Mouse (Mus musculus) lung, postnatal 14 days (tissue): ENCODE data around the gene Fubp1.

Experiments used
- DNase-seq: peaks from one replicate; pipeline ENCODE4 v3.0.0; 2021

Fubp1 gene

GRCm38 (mm10) chr3:152239592-152239991 lies 29.4 kb downstream of the Fubp1 start:
- no peak for DNase-seq

GRCm38 (mm10) chr3:152241098-152241497 lies 30.9 kb downstream of the Fubp1 start:
- DNase-seq = no peak

GRCm38 (mm10) chr3:152243304-152243703 lies 33.1 kb downstream of the Fubp1 start:
- no peak for DNase-seq

- no peak for DNase-seq
These were observed 35.2 kb downstream of the Fubp1 start for GRCm38 (mm10) chr3:152245273-152245910.

DNA sequence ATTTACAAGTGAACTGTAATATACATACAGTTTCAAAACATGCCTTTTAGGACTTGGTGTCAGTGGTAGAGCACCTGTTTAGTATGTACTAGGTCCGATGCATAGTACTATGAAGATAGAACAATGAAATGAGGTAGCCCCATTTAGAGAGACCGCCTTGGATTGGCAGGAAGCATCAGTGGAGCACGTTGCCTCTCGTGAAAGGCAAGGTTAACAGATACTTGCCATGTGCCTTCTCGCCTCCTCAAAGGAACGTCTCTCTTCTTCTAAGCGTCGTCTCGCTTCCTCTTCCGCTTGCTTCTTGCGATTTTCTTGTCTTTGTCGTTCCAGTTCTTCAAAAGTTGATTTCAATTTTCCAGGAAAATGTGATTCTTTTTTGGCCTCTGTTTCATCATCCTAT lies 37.5 kb downstream of the Fubp1 start:
- no peak for DNase-seq

DNA sequence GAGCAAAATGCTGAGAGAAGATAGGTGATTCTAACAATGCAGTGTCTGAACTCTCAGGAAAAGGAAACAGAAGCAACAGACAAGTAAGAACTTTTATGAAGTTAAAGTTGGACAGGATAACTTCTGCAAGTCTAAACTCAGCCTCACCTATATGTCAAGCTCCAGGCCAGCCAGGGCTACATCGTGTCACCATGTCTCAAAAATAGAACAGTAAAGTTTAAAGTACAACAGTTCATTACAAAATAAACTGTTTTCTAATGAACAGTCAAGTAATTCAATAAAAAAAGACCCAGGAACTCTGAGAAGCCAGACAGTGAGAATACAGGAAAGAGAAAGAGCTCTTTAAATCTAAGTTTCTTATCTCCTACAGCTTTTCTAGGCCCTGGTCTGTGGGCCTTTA lies 40.3 kb downstream of the Fubp1 start:
- no peak for DNase-seq

DNA sequence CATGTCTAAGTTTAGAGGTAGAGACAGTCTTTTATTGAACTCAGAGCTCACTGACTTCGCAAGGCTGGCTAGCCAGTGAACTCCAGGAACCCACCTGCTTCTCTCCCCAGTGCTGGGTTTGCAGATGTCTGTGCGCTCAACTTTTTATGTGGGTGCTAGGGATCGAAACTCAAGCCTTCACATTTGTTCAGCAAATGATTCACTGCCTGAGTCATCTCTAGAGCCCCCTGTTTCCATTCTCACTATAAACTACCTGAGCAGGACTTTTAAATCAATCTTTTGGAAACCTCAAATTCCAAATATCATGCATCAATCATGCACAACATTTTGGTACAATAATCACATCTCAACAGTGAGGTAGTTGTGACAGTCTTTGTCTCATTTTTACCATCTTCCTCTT lies 47.3 kb downstream of the Fubp1 start:
- DNase-seq = no peak

DNA sequence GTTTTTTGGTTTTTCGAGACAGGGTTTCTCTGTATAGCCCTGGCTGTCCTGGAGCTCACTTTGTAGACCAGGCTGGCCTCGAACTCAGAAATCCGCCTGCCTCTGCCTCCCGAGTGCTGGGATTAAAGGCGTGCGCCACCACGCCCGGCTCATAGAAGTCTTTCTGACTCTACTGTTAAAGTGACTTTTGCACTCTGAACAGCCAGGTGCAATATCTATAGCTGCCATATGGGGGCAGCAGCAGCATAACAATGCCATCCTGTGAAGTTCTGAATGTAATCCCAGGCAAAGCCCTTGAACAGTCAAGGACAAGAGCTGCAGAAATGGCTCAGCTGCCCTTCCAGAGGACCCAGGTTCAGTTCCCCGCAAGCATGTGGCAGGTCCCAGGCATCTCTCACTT lies 49.2 kb downstream of the Fubp1 start:
- DNase-seq = peak; percentile 83

GRCm38 (mm10) chr3:152260362-152260761 lies 50.1 kb downstream of the Fubp1 start:
- no peak for DNase-seq

GRCm38 (mm10) chr3:152261436-152261835 lies 51.2 kb downstream of the Fubp1 start:
- no peak for DNase-seq

GRCm38 (mm10) chr3:152261948-152262347 lies 51.7 kb downstream of the Fubp1 start:
- peak; percentile 17 for DNase-seq

GRCm38 (mm10) chr3:152264374-152264773 lies 54.2 kb downstream of the Fubp1 start:
- DNase-seq = no peak

DNA sequence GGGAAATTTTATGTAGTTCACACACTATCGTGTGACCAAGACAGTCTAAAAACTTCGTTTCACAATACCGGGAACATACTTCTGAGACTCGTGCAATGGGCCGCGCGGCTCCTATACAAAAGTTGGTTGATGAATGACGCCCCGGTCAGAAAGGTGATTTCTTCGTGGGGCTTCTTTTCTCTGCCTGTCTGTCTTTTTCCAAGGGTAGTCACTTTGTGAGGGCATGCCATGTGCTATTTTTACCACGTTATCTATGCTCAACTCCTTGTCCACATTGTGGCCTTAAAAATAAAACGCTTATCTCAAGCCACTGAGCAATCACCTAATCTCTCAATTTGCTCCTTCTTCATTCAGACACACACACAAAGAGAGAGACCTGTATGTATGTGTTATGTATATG lies 54.6 kb downstream of the Fubp1 start:
- no peak for DNase-seq

GRCm38 (mm10) chr3:152265351-152266035 lies 55.3 kb downstream of the Fubp1 start:
- DNase-seq = peak; percentile 75

DNA sequence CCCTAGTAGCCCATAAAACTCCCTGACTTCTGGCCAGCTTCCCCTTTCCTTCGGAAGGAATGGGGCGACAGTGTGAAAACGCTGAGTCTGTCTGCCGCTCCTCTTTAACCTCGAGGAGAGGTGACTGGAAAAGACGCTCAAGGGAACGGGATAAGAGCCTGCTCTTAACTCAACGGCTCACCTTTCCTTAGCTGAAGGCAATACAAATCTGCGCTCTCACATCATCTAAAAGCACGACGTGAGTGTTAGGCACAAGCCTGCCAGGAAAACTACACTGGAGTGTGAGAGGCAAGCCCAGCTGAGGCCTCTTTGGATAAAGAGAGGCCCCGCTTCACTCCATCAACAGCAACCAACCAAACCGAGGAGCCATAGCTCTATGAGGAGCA lies 55.8 kb downstream of the Fubp1 start, which contains the start of gene Nexn:
Gene Nexn (minus strand): TSS at position 315 of the 386 bp plus-strand sequence.
- DNase-seq = no peak

- DNase-seq = no peak
These were observed 57.9 kb downstream of the Fubp1 start for GRCm38 (mm10) chr3:152268099-152268498.

GRCm38 (mm10) chr3:152271071-152271710 lies 61.0 kb downstream of the Fubp1 start:
- no peak for DNase-seq

DNA sequence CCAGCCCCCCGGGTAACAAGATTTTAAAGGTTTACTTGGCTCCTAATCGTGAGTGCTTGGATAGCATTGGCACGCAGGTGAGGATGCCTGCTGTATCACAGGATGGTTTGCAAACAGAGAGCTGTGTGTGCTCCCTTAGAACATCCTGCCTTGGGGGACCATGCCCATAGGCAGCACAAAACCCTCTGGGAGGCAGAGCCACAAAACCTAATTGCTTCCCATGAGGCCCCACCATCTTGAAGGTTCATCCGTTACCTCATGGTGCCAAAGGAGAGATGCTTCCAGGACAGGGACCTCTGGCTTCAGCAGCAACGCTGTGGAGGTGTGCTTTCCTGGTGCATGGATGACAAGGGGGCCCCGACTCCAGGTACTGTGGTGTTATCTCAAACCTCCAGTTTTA lies 61.7 kb downstream of the Fubp1 start:
- DNase-seq = no peak

- DNase-seq = no peak
These were observed 62.9 kb downstream of the Fubp1 start for GRCm38 (mm10) chr3:152272974-152273685.

DNA sequence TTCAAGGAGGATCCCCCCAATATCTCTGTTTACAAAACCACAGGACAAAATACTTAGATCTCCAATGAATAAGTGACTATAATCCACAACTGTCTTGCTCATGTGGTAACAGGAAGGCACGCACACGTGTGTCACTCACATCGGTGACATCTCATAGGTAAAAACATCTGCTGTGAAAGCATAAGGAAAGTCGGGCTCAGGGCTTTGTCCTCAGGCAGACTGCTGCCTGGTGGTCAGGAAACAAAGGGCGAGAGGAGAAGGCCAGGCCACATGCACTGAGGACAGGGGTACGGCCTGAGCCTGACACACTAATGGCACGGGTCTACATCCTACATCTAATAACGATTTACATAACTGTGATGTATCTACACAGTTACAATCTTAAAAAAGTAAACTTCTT lies 64.8 kb downstream of the Fubp1 start:
- no peak for DNase-seq

DNA sequence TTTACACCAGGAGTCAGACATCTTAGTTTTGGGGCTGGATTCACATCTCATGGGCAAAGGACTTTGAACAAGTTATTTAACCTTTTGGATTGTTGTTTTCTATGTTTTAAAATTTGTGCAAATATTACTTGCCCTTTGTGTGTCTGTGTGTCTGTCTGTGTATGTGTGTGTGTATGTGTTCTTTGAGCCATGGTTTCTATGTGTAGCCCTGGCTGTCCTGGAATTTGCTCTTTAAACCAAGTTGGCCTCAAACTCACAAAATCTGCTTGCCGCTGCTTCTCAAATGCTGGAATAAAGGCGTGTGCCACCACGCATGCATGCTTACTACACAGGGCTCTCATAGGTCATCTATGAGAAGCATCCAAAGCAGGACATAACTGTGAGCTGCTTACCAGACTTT lies 66.7 kb downstream of the Fubp1 start:
- DNase-seq = no peak

GRCm38 (mm10) chr3:152277912-152278311 lies 67.7 kb downstream of the Fubp1 start:
- DNase-seq = no peak

DNA sequence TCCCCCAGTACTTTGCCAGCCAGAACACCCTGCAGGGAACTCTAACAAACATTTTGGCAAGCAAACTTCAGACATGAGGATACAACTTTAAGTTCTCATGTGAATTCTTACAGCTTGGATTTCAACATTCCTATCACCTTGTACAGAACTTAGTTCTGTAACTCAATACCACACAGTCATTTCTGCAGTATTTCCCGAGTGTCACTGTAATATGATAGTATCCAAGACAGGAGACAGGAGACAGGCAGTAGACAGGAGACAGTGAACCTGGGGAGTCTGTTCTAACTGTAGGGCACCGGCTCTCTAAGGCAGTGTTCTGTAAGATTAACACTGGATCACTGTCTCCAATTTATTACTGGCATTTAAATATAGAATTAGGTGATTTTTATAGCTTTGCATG lies 68.2 kb downstream of the Fubp1 start:
- no peak for DNase-seq

DNA sequence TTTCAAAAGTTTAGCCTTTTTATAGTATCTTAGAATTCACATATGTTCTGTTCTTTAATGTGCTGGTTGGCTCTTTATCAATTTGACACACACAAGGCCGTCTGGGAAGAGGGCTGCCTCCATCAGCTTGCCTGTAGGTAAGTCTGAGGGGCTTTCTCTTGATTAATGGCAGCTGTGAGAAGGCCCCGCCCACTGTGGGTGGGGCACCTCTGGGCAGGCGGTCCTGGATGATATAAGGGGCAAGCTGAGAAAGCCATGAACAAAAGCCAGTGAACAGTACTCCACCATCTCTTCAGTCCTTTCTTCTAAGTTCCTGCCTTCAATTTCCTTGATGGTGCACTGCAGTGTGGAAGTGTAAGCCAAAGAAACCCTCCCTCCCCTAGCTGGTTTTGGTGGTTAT lies 71.9 kb downstream of the Fubp1 start:
- no peak for DNase-seq
